Mouse (Mus musculus) midbrain, embryonic 12.5 days (tissue): Measurements from ENCODE around the gene Zfyve9. TPM values are rescaled to one million over a fixed set of nuclear protein-coding genes. Genes with fewer than 3 reads are reported as not detected.

Experiments used
- ATAC-seq: fragments of 200-750 bp; cut with Nextera tagmentation; 2 replicates; pipeline ENCODE4 v1.8.0; 2017; ENCODE audit warnings: low read depth, moderate TSS enrichment, moderate library complexity; ENCODE audit not compliant: low FRiP score
- H3K27ac ChIP-seq: fragments of 300-500 bp; sonication (generic); replicated peaks from 2 replicates; pipeline ENCODE4 v1.5.1; 2016; ENCODE audit warnings: mild to moderate bottlenecking
- H3K27me3 ChIP-seq: fragments of 300-500 bp; sonication (generic); 2 replicates; pipeline ENCODE4 v1.6.1; 2016; ENCODE audit warnings: mild to moderate bottlenecking
- H3K36me3 ChIP-seq: fragments of 300-500 bp; sonication (generic); 2 replicates; pipeline ENCODE4 v1.6.1; 2016
- H3K4me1 ChIP-seq: fragments of 300-500 bp; sonication (generic); 2 replicates; pipeline ENCODE4 v1.6.1; 2016
- H3K4me2 ChIP-seq: fragments of 300-500 bp; sonication (generic); replicated peaks from 2 replicates; pipeline ENCODE4 v1.6.1; 2016; ENCODE audit warnings: mild to moderate bottlenecking, moderate library complexity
- H3K4me3 ChIP-seq: fragments of 300-500 bp; sonication (generic); 2 replicates; pipeline ENCODE4 v1.5.1; 2016; ENCODE audit warnings: mild to moderate bottlenecking
- H3K9ac ChIP-seq: fragments of 300-500 bp; sonication (generic); replicated peaks from 2 replicates; pipeline ENCODE4 v1.6.1; 2016; ENCODE audit warnings: mild to moderate bottlenecking, moderate library complexity
- H3K9me3 ChIP-seq: fragments of 300-500 bp; sonication (generic); 2 replicates; pipeline ENCODE4 v1.6.1; 2016; ENCODE audit warnings: mild to moderate bottlenecking
- WGBS: fragments of 180-500 bp; shearing (Covaris S2); methylation state at CpG from one replicate; pipeline ENCODE4 v1.1.7; 2016; 5-methylcytosine and 5-hydroxymethylcytosine counted together
- polyA plus RNA-seq: library from polyadenylated mRNA; unstranded; fragments of >200 nt; fragmentation: Nextera tagmentation; extraction: Ambion mirVana; gene quantifications from 2 replicates; pipeline ENCODE4 v1.2.1, GENCODE M21; 2016

The Zfyve9 gene
- polyA plus RNA-seq, result 5.4 and 5.7 TPM in 2 replicates

DNA sequence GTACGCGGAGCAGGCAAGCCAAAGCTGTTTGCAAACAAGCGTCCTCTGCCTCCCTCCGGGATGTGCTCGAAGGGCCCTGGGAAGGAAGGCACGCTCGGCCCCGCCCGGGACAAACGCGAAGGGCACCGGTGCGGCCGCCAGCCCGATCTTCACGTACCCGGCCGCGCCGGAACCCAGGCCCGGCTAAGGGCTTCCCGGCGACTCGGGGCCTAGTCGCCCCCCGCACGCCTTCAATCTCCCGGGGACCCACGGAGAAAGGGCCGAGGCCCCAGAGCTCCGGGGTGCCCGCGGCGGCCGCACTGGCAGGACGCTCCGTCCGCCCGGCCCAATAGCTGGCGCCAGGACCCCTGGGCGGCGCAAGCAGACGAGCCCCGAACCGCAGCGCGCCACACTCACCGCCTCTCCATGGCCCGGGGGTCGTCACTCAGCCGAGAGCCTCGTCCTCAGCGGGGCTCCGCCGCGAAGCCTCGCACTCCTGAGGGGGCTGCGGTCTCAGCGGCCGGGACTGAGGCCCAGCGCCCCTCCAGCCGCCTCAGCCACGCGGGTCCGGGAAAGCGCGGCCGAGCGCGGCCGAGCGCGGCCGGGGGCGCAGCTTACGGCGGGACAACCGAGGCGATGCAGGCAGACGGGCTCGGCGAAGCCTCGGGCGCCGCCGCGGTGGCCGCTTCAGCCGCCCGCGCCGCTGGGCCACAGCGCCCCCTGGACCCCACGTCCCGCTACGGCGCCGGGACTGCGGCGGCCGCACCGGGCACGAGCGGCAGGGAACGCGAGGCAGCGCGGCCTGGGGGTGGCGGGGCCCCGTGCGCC is at the start of gene Zfyve9:
Gene Zfyve9 (minus strand): TSS at position 742 of the 807 bp plus-strand sequence.
- H3K36me3 ChIP-seq, result no peaks in the 10 kb centered on the region
- H3K9ac ChIP-seq, result peak within 1 kb of the TSS; percentile 95
- peak; percentile 93 for ATAC-seq
- peaks cover 13% of the 10 kb centered on the region for H3K27me3 ChIP-seq
- H3K4me2 ChIP-seq, result peak within 1 kb of the TSS; percentile 76
- H3K27ac ChIP-seq, result peak within 1 kb of the TSS; percentile 96
- peak within 1 kb of the TSS; percentile 85 for H3K4me3 ChIP-seq
- WGBS, result under 1% methylated on average over 82 of the region's 111 CpGs
- no peaks in the 10 kb centered on the region for H3K9me3 ChIP-seq
- H3K4me1 ChIP-seq, result peaks cover 5% of the 10 kb centered on the region; the same call in 1 of the 2 replicates

DNA sequence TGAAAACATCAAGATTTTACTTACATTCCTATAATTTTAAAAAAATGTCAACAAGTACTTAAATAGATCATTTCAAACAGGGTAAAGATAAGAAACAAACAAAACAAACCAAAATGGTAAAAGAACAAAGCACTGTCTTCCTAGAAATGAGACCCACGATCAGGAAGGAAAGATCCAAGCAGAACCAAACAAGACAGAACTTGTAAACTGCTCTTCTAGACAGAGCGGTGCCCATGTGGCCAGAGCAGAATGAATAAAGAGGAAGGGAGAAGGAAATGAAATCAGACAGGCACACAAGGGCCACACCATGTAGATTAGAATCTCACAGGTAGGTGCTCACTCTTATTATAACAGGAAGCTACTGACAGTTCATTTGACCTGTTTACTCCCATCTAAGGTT is 46.0 kb upstream of the Zfyve9 start:
- WGBS, result 91% methylated on average over 2 of the region's 2 CpGs

DNA sequence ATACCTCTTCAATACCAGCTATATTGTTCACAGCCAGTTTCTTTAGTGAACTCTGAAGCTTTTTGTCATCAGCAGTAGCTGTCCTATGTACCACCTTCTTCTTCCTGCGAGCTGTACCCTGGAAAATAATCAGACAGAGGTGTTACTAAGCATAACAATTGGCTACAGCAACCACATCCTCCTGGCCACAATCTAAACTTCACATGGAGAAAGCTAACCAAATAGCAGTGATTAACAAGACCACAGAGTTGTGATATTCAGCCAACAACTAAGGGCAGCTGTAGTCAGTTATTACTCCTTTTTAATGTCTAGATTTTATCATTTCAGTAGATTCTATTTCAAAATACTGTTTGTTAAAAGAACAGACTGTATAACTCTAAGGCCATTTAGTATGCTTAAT is 45.5 kb upstream of the Zfyve9 start:
- WGBS, result 100% methylated on average over 1 of the region's 1 CpGs
- Histone ChIP-seq H3K4me3 (no peak overlapping the region), H3K27me3 (no peaks in the 10 kb centered on the region), H3K9me3 (no peaks in the 10 kb centered on the region), H3K4me2 (no peak overlapping the region), H3K27ac (no peak overlapping the region), H3K9ac (no peak overlapping the region), H3K36me3 (peaks cover 70% of the 10 kb centered on the region), H3K4me1 (peaks cover 2% of the 10 kb centered on the region; the same call in 1 of the 2 replicates)
- ATAC-seq, result no peak

More for the DNA sequence above, 46.0 kb upstream of the Zfyve9 start:
- H3K4me3 ChIP-seq, result no peak overlapping the region
- no peaks in the 10 kb centered on the region for H3K27me3 ChIP-seq
- peaks cover 65% of the 10 kb centered on the region for H3K36me3 ChIP-seq
- H3K9ac ChIP-seq, result no peak overlapping the region
- ATAC-seq, result no peak
- H3K27ac ChIP-seq, result no peak overlapping the region
- peaks cover 7% of the 10 kb centered on the region for H3K4me1 ChIP-seq
- H3K4me2 ChIP-seq, result no peak overlapping the region
- no peaks in the 10 kb centered on the region for H3K9me3 ChIP-seq

DNA sequence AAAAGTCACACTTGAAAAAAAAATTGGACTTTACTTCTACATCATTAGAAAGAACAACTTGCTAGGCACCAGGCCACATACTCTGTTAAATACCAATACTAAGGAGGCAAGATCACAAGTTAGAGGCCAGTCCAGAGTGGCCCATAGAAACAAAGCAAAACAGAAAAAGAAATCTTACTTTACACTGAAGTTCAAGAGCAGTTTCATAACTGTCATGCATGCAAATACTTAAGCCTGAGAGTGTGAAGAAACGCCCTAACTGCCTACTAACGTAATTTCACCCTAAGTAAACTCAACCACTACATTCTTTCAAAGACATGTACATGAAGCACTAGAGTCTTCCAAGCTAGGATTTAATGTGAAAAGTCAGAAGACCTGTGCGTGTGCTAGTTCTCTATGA is 45.1 kb upstream of the Zfyve9 start:
- WGBS, result 97% methylated on average over 3 of the region's 3 CpGs
- no peak overlapping the region for H3K4me2 ChIP-seq
- H3K4me1 ChIP-seq, result no peaks in the 10 kb centered on the region
- no peak overlapping the region for H3K27ac ChIP-seq
- ATAC-seq, result no peak
- H3K9me3 ChIP-seq, result no peaks in the 10 kb centered on the region
- H3K27me3 ChIP-seq, result no peaks in the 10 kb centered on the region
- no peak overlapping the region for H3K4me3 ChIP-seq
- peaks cover 74% of the 10 kb centered on the region for H3K36me3 ChIP-seq
- no peak overlapping the region for H3K9ac ChIP-seq

DNA sequence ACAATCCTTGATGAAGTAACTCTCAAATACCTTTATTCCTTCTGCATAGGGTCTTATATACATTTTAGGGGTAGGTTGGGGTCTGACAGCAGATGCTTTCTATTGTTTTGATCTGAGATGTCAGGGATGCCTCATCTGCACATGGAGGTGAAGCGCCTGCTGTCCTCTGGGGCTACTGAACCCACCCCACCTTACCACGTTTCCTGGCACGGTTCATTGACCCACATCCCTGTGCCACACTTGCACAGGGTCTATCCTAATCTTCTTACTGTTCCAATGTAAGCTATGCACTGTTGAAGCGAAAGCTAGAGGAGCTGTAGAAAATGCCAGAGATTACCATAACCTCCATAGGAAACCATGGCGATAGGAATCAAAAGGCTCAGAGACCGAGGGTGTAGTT is 31.0 kb upstream of the Zfyve9 start:
- H3K9me3 ChIP-seq, result no peaks in the 10 kb centered on the region
- ATAC-seq, result no peak
- WGBS, result 60% methylated on average over 6 of the region's 6 CpGs
- no peak overlapping the region for H3K4me2 ChIP-seq
- H3K4me1 ChIP-seq, result no peaks in the 10 kb centered on the region
- H3K4me3 ChIP-seq, result no peak overlapping the region
- H3K27me3 ChIP-seq, result no peaks in the 10 kb centered on the region
- no peak overlapping the region for H3K9ac ChIP-seq
- no peak overlapping the region for H3K27ac ChIP-seq
- peaks cover 13% of the 10 kb centered on the region; the same call in 1 of the 2 replicates for H3K36me3 ChIP-seq

DNA sequence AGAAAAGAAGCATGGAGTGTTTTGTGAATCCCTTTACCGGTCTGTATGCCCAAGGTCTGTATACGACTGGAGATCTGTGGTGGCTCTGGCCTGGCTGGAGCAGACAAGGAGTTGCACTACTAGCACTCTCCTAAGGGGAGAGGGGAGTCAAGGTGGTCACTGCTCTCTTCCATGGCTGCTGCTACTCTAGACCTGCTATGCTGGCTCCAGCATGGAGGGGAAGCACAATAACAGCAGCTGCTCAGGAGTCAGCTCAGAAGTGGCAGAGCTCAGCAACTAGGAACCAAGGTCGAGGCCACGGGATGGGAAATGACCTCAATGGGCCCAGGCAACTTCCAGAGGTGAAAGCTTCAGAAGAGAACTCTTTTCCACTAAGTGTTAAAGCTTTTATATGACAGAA is 30.5 kb upstream of the Zfyve9 start:
- H3K27me3 ChIP-seq, result no peaks in the 10 kb centered on the region
- no peak overlapping the region for H3K4me3 ChIP-seq
- no peak overlapping the region for H3K4me2 ChIP-seq
- WGBS, result 59% methylated on average over 4 of the region's 4 CpGs
- no peak overlapping the region for H3K27ac ChIP-seq
- no peaks in the 10 kb centered on the region for H3K4me1 ChIP-seq
- no peaks in the 10 kb centered on the region for H3K9me3 ChIP-seq
- no peak for ATAC-seq
- no peak overlapping the region for H3K9ac ChIP-seq
- peaks cover 13% of the 10 kb centered on the region; the same call in 1 of the 2 replicates for H3K36me3 ChIP-seq

DNA sequence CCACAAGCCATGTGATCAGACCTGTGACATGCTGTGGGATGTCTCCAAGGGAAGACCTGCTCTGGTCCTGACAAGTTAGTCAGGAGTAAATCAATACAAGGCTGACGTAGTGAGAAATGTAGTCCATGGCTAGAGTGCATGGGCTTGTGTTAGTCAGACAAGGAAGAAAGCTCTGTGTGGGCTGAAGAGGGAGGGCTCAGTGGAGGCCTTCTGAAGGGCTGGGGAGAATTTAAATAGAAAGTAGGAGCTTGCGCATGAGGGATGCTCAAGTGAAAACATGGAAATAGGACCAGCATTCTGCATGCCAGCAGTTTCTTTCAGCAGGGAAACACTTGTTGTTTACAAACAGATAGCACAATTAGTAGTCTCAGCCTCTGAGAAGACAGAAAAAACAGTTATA is 22.9 kb upstream of the Zfyve9 start:
- no peaks in the 10 kb centered on the region for H3K4me1 ChIP-seq
- H3K4me3 ChIP-seq, result no peak overlapping the region
- H3K36me3 ChIP-seq, result no peaks in the 10 kb centered on the region
- H3K4me2 ChIP-seq, result no peak overlapping the region
- H3K27me3 ChIP-seq, result no peaks in the 10 kb centered on the region
- no peaks in the 10 kb centered on the region for H3K9me3 ChIP-seq
- WGBS, result 89% methylated on average over 2 of the region's 2 CpGs
- H3K9ac ChIP-seq, result no peak overlapping the region
- no peak overlapping the region for H3K27ac ChIP-seq
- no peak for ATAC-seq

DNA sequence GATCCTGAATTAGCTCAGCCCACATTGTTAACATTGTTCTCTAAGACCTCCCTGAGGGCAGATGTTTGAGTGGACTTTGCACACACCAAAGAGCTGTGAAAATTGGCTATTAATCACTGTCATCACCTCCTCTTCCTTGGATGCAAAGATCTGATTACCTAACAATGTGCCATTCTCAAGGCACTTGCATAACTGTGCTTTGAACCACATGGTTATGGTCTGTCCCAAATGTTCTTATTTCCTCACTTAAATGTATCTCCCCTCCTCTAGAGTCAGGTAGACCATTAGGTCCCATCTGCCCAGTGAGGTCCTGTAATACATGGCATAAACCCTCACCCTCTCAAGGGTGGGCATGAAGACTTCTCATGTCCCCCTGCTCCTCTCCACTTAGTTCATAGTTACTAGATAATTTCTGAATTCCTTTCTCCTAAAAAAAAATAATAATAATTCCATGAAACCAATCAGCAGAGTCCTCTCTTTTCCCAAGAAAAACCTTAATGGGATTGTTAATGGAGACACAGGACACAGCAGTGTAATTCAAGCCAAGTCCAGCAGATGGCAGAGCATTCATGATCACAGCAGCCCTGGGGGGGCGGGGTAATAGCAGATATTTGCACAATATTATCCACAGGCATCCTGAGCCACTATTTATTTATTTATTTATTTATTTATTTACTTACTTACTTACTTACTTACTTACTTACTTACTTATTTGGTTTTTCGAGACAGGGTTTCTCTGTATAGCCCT is 17.7 kb upstream of the Zfyve9 start:
- Histone ChIP-seq H3K36me3 (no peaks in the 10 kb centered on the region), H3K4me3 (no peak overlapping the region), H3K4me2 (no peak overlapping the region), H3K27ac (no peak overlapping the region), H3K9ac (no peak overlapping the region), H3K27me3 (no peaks in the 10 kb centered on the region), H3K4me1 (no peaks in the 10 kb centered on the region), H3K9me3 (no peaks in the 10 kb centered on the region)
- ATAC-seq, result no peak
- 64% methylated on average over 2 of the region's 2 CpGs for WGBS

DNA sequence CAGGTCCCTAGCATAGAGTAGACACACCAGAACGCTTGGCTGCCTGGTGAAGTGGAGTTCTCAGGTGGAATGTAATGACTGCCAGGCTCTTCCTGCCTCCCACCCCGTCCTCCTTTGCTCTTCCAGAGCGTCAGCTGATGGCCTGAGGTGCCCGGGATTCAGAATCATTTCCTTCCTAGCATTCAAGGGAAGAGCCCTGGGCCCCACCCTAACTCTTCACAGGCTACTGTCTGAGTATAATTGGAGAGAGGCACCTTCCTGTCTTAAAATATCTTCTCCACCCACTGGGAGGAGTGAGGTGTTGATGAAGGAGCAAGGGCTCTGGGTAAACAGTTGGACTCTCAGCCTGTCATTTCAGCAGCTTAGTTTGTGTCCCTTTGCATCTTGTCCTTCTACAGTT is 16.1 kb upstream of the Zfyve9 start:
- no peaks in the 10 kb centered on the region for H3K9me3 ChIP-seq
- H3K4me3 ChIP-seq, result no peak overlapping the region
- no peak overlapping the region for H3K4me2 ChIP-seq
- H3K4me1 ChIP-seq, result no peaks in the 10 kb centered on the region
- 71% methylated on average over 4 of the region's 4 CpGs for WGBS
- no peak overlapping the region for H3K9ac ChIP-seq
- no peak for ATAC-seq
- no peaks in the 10 kb centered on the region for H3K36me3 ChIP-seq
- no peak overlapping the region for H3K27ac ChIP-seq
- no peaks in the 10 kb centered on the region for H3K27me3 ChIP-seq

DNA sequence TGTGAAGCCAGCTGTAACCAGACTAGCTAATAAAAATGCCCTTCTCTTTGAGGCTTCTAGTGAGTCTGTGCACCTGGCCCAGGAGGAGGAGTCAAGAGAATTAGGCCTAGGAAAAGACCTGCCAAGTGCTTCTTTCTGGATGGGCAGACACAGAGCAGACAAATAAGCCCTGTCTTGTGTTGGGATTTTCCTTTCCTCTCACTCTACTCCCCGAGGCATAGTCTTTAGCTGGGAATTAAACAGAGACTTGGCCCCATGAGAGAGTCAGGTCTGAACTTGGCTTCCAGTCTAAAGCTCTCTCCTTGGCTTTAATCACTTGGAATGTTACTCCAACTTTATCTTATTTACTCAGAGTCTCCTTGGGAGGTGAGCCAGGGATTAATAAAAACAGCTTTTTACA is 13.3 kb upstream of the Zfyve9 start:
- no peaks in the 10 kb centered on the region for H3K9me3 ChIP-seq
- WGBS, result 39% methylated on average over 1 of the region's 1 CpGs
- no peak overlapping the region for H3K27ac ChIP-seq
- H3K4me2 ChIP-seq, result no peak overlapping the region
- no peaks in the 10 kb centered on the region for H3K4me1 ChIP-seq
- H3K36me3 ChIP-seq, result no peaks in the 10 kb centered on the region
- H3K9ac ChIP-seq, result no peak overlapping the region
- H3K27me3 ChIP-seq, result no peaks in the 10 kb centered on the region
- no peak for ATAC-seq
- no peak overlapping the region for H3K4me3 ChIP-seq

DNA sequence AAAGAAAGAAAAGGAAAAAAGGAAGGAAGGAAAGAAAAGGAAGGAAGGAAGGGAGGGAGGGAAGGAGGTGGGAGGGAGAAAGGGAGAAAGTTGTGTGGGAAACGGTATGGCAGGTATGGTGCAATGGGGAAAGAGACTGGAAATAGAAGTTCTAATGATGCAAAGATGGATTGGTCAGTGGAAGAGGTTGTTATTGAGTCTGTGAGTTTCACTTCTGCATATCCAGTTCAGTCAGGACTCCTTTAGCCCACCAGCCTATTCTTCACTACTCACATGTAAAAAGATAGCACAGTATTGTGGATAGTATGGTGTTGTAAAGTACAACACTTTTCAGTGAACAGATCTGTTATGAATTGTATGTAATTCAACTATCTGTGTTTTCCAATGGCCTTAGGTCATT is 9.9 kb upstream of the Zfyve9 start:
- Histone ChIP-seq H3K4me3 (no peak overlapping the region), H3K36me3 (no peaks in the 10 kb centered on the region), H3K27ac (no peak overlapping the region), H3K9me3 (no peaks in the 10 kb centered on the region), H3K4me1 (no peaks in the 10 kb centered on the region), H3K9ac (no peak overlapping the region), H3K27me3 (no peaks in the 10 kb centered on the region), H3K4me2 (no peak overlapping the region)
- ATAC-seq, result no peak
- 83% methylated on average over 1 of the region's 1 CpGs for WGBS

DNA sequence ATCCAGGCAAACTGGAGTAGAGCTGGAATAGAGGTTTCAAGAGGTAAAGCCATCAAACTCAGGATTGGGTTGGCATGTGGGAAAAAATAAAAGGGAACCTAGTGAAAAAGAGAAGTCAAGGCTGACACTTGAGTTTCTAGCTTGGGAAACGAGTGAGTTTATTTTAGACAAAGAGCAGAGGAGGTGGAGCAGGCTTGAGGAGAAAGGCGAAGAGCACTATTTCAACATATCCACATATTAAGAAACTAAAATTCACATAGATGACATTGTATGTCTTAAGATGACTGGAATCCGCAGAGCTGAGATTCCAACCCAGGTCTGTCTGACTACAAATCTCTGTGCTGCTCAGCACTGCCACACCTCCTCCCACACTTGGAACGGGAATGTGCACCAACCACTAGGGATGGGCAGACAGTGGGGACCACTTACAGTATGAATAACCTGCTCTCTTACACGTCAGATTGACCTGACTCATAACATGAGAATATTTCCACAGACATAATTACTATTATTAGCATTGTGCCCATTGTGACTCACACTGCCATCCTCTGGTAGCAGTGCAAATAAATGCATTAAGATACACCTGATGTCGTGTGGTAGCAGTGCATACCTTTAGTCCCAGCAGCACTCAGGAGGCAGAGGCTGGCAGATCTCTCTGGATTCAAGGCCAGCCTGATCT is 8.8 kb upstream of the Zfyve9 start:
- no peak overlapping the region for H3K4me3 ChIP-seq
- H3K27ac ChIP-seq, result no peak overlapping the region
- no peaks in the 10 kb centered on the region for H3K4me1 ChIP-seq
- WGBS, result 79% methylated on average over 6 of the region's 6 CpGs
- ATAC-seq, result no peak
- H3K27me3 ChIP-seq, result no peaks in the 10 kb centered on the region
- no peak overlapping the region for H3K4me2 ChIP-seq
- H3K9ac ChIP-seq, result no peak overlapping the region
- no peaks in the 10 kb centered on the region for H3K9me3 ChIP-seq
- no peaks in the 10 kb centered on the region for H3K36me3 ChIP-seq
